Mouse (Mus musculus) ES-E14 (cell line): ENCODE measurements at regions not wholly inside any gene's neighbourhood (a gene's known extent, or its start where the extent isn't known, plus 50 kb on each side); places are given as distances from the start of the nearest gene placed in this dataset.

Experiments used
- DNase-seq: peaks from one replicate; pipeline ENCODE4 v3.0.0-alpha.2; 2013; ENCODE audit warnings: low read depth, low spot score
- H3K27ac ChIP-seq: 2 replicates; pipeline ENCODE4 v1.5.1; 2012; ENCODE audit warnings: low read depth, mild to moderate bottlenecking, low read length, moderate library complexity, mixed read lengths; ENCODE audit not compliant: poor library complexity, insufficient read depth, severe bottlenecking
- H3K36me3 ChIP-seq: 2 replicates; pipeline ENCODE4 v1.6.1; 2012; ENCODE audit warnings: mild to moderate bottlenecking, low read length, moderate library complexity, mixed read lengths; ENCODE audit not compliant: control insufficient read depth, poor library complexity, insufficient read depth, severe bottlenecking
- H3K4me1 ChIP-seq, 2 experiments: fragments of 150-350 bp in 1 of 2; sonication (generic) in 1 of 2; 2 replicates each; pipeline ENCODE4 v1.6.1; 2012; ENCODE audit warnings: low read length in 2 of 2, mild to moderate bottlenecking in 1 of 2, mixed read lengths in 1 of 2; ENCODE audit not compliant: control insufficient read depth in 2 of 2, insufficient read depth in 2 of 2, poor library complexity in 1 of 2
- H3K4me3 ChIP-seq, 2 experiments: fragments of 150-350 bp in 1 of 2; sonication (generic) in 1 of 2; 2 replicates each; pipeline ENCODE4 v1.5.1; 2012; ENCODE audit warnings: low read length in 2 of 2, low read depth in 1 of 2, mild to moderate bottlenecking in 1 of 2, mixed read lengths in 1 of 2; ENCODE audit not compliant: insufficient read depth in 1 of 2, poor library complexity in 1 of 2, severe bottlenecking in 1 of 2
- H3K9ac ChIP-seq: 2 replicates; pipeline ENCODE4 v1.6.1; 2012; ENCODE audit warnings: low read depth, mild to moderate bottlenecking, low read length, mixed read lengths; ENCODE audit not compliant: poor library complexity, insufficient read depth, severe bottlenecking
- H3K9me3 ChIP-seq: fragments of 150-350 bp; sonication (generic); 2 replicates; pipeline ENCODE4 v1.6.1; 2012; ENCODE audit warnings: low read depth, mild to moderate bottlenecking, low read length; ENCODE audit not compliant: control insufficient read depth, insufficient read depth
- CHD2 ChIP-seq: IDR thresholded peaks from 2 replicates; pipeline ENCODE4 v1.6.1; 2014; ENCODE audit warnings: mild to moderate bottlenecking, low read depth, low read length, inconsistent platforms
- HCFC1 ChIP-seq: IDR thresholded peaks from 2 replicates; pipeline ENCODE4 v1.6.1; 2012; ENCODE audit warnings: low read length, inconsistent platforms, borderline replicate concordance; ENCODE audit not compliant: insufficient read depth
- MAFK ChIP-seq: IDR thresholded peaks from 2 replicates; pipeline ENCODE4 v1.6.1; 2014; ENCODE audit warnings: mild to moderate bottlenecking, low read depth, low read length, inconsistent platforms; ENCODE audit not compliant: insufficient read depth
- ZC3H11A ChIP-seq: IDR thresholded peaks from 2 replicates; pipeline ENCODE4 v1.6.1; 2012; ENCODE audit warnings: low read depth, mild to moderate bottlenecking, inconsistent platforms, low read length, borderline replicate concordance
- ZNF384 ChIP-seq: IDR thresholded peaks from 2 replicates; pipeline ENCODE4 v1.6.1; 2012; ENCODE audit warnings: low read depth, low read length, inconsistent platforms
- in situ Hi-C, 2 experiments: fragments of 600-800 bp; cut with MboI; formaldehyde crosslinking; loops; one replicate each; pipeline ENCODE4 v1.15.1; 2025; ENCODE audit warnings: low sequenced_read_pairs in 2 of 2, inconsistent platforms in 1 of 2; ENCODE audit not compliant: unreplicated experiment in 2 of 2

- in situ Hi-C loops, result no loop called here
- Histone ChIP-seq H3K36me3 (no peaks in the 10 kb centered on the region), H3K9me3 (no peaks in the 10 kb centered on the region), H3K9ac (no peak overlapping the region), H3K4me3 (no peak overlapping the region), H3K27ac (no peak overlapping the region), H3K4me1 (no peaks in the 10 kb centered on the region)
- no peak for TF ChIP-seq HCFC1
- TF ChIP-seq MAFK, result no peak
- no peak for TF ChIP-seq ZNF384
- no peak for TF ChIP-seq CHD2
- TF ChIP-seq ZC3H11A, result no peak
- DNase-seq, result no peak
Measured at GRCm38 (mm10) chr7:74173230-74173612, 159.7 kb upstream of the St8sia2 start.

- in situ Hi-C loops, result no loop called here
- no peaks in the 10 kb centered on the region for H3K36me3 ChIP-seq
- no peak overlapping the region for H3K27ac ChIP-seq
Measured at GRCm38 (mm10) chr7:74172504-74173229, 159.2 kb upstream of the St8sia2 start.

GRCm38 (mm10) chr7:74151590-74151989 lies 138.1 kb upstream of the St8sia2 start:
- Histone ChIP-seq H3K27ac (no peak overlapping the region), H3K4me3 (no peak overlapping the region), H3K9me3 (no peaks in the 10 kb centered on the region), H3K9ac (no peak overlapping the region), H3K36me3 (no peaks in the 10 kb centered on the region), H3K4me1 (no peaks in the 10 kb centered on the region)
- in situ Hi-C loops, result no loop called here
- DNase-seq, result no peak
- TF ChIP-seq MAFK, result no peak
- no peak for TF ChIP-seq ZC3H11A
- no peak for TF ChIP-seq HCFC1
- TF ChIP-seq CHD2, result no peak
- no peak for TF ChIP-seq ZNF384

More at GRCm38 (mm10) chr7:74172504-74173229, 159.2 kb upstream of the St8sia2 start:
- TF ChIP-seq HCFC1 (no peak), CHD2 (no peak), ZNF384 (no peak), MAFK (no peak), ZC3H11A (no peak)
- Histone ChIP-seq H3K4me3 (no peak overlapping the region), H3K4me1 (no peaks in the 10 kb centered on the region), H3K9ac (no peak overlapping the region), H3K9me3 (no peaks in the 10 kb centered on the region)
- no peak for DNase-seq

GRCm38 (mm10) chr7:74143236-74143635 lies 129.7 kb upstream of the St8sia2 start:
- no peak for TF ChIP-seq ZNF384
- TF ChIP-seq ZC3H11A, result no peak
- TF ChIP-seq HCFC1, result no peak
- no peak for DNase-seq
- Histone ChIP-seq H3K4me3 (no peak overlapping the region), H3K27ac (no peak overlapping the region), H3K9ac (no peak overlapping the region), H3K9me3 (no peaks in the 10 kb centered on the region), H3K36me3 (no peaks in the 10 kb centered on the region), H3K4me1 (no peaks in the 10 kb centered on the region)
- in situ Hi-C loops, result no loop called here

GRCm38 (mm10) chr7:74138169-74138568 lies 124.7 kb upstream of the St8sia2 start:
- no peak overlapping the region for H3K4me3 ChIP-seq
- H3K9me3 ChIP-seq, result no peaks in the 10 kb centered on the region
- H3K36me3 ChIP-seq, result no peaks in the 10 kb centered on the region
- H3K4me1 ChIP-seq, result no peaks in the 10 kb centered on the region
- H3K9ac ChIP-seq, result no peak overlapping the region
- in situ Hi-C loops, result no loop called here
- TF ChIP-seq CHD2, result no peak
- no peak for TF ChIP-seq MAFK
- TF ChIP-seq HCFC1, result no peak
- TF ChIP-seq ZNF384, result no peak
- no peak for TF ChIP-seq ZC3H11A
- DNase-seq, result no peak
- no peak overlapping the region for H3K27ac ChIP-seq
